Mouse (Mus musculus) heart, embryonic 14.5 days (tissue): ENCODE data around the gene Bahcc1. TPM values are rescaled to one million over a fixed set of nuclear protein-coding genes. Genes with fewer than 3 reads are reported as not detected.

Experiments used
- ATAC-seq: fragments of 200-750 bp; cut with Nextera tagmentation; 2 replicates; pipeline ENCODE4 v1.8.0; 2017; ENCODE audit warnings: low read depth, moderate TSS enrichment; ENCODE audit not compliant: insufficient number of reproducible peaks, insufficient read depth, low FRiP score
- H3K27ac ChIP-seq, 2 experiments: fragments of 200-500 bp in 1 of 2; fragments of 300-500 bp in 1 of 2; sonication (generic) in 1 of 2; replicated peaks in 1 of 2; 2 replicates each; pipeline ENCODE4 v1.5.1; 2012 to 2014; ENCODE audit warnings: low read depth in 2 of 2, low read length in 2 of 2, control low read depth in 1 of 2, mild to moderate bottlenecking in 1 of 2, mixed read lengths in 1 of 2; ENCODE audit not compliant: control insufficient read depth in 1 of 2, insufficient read depth in 1 of 2
- H3K27me3 ChIP-seq: fragments of 300-500 bp; sonication (generic); 2 replicates; pipeline ENCODE4 v1.6.1; 2014; ENCODE audit warnings: mild to moderate bottlenecking, low read length, control low read depth; ENCODE audit not compliant: control insufficient read depth, insufficient read depth
- H3K36me3 ChIP-seq: fragments of 300-500 bp; sonication (generic); 2 replicates; pipeline ENCODE4 v1.6.1; 2014; ENCODE audit warnings: mild to moderate bottlenecking, control low read depth, low read length, mixed read lengths; ENCODE audit not compliant: control insufficient read depth, insufficient read depth
- H3K4me1 ChIP-seq, 2 experiments: fragments of 200-500 bp in 1 of 2; fragments of 300-500 bp in 1 of 2; sonication (generic) in 1 of 2; 2 replicates each; pipeline ENCODE4 v1.6.1; 2012 to 2014; ENCODE audit warnings: low read length in 2 of 2, control low read depth in 1 of 2, mixed read lengths in 1 of 2; ENCODE audit not compliant: control insufficient read depth in 2 of 2, insufficient read depth in 2 of 2
- H3K4me2 ChIP-seq: fragments of 300-500 bp; sonication (generic); 2 replicates; pipeline ENCODE4 v1.6.1; 2014; ENCODE audit warnings: mild to moderate bottlenecking, low read length
- H3K4me3 ChIP-seq, 2 experiments: fragments of 200-500 bp in 1 of 2; fragments of 300-500 bp in 1 of 2; sonication (generic) in 1 of 2; 2 replicates each; pipeline ENCODE4 v1.5.1; 2012 to 2014; ENCODE audit warnings: low read length in 2 of 2, mild to moderate bottlenecking in 2 of 2, control low read depth in 1 of 2, low read depth in 1 of 2, moderate library complexity in 1 of 2; ENCODE audit not compliant: control insufficient read depth in 1 of 2, insufficient read depth in 1 of 2
- H3K9ac ChIP-seq: fragments of 300-500 bp; sonication (generic); 2 replicates; pipeline ENCODE4 v1.6.1; 2014; ENCODE audit warnings: mild to moderate bottlenecking, low read length
- H3K9me3 ChIP-seq: fragments of 300-500 bp; sonication (generic); 2 replicates; pipeline ENCODE4 v1.6.1; 2016; ENCODE audit warnings: low read length, control low read depth; ENCODE audit not compliant: control insufficient read depth
- WGBS: fragments of 180-500 bp; shearing (Covaris S2); extraction: QIAGEN DNeasy Blood & Tissue Kit; methylation state at CpG from one replicate; pipeline ENCODE4 v1.1.7; 2014; 5-methylcytosine and 5-hydroxymethylcytosine counted together
- polyA plus RNA-seq: library from polyadenylated mRNA; unstranded; fragments of >200 nt; fragmentation: Nextera tagmentation; extraction: Ambion mirVana; gene quantifications from 2 replicates; pipeline ENCODE4 v1.2.1, GENCODE M21; 2014

Gene Bahcc1
- polyA plus RNA-seq, 1 experiment from 2014 or later: 9.1 TPM

DNA sequence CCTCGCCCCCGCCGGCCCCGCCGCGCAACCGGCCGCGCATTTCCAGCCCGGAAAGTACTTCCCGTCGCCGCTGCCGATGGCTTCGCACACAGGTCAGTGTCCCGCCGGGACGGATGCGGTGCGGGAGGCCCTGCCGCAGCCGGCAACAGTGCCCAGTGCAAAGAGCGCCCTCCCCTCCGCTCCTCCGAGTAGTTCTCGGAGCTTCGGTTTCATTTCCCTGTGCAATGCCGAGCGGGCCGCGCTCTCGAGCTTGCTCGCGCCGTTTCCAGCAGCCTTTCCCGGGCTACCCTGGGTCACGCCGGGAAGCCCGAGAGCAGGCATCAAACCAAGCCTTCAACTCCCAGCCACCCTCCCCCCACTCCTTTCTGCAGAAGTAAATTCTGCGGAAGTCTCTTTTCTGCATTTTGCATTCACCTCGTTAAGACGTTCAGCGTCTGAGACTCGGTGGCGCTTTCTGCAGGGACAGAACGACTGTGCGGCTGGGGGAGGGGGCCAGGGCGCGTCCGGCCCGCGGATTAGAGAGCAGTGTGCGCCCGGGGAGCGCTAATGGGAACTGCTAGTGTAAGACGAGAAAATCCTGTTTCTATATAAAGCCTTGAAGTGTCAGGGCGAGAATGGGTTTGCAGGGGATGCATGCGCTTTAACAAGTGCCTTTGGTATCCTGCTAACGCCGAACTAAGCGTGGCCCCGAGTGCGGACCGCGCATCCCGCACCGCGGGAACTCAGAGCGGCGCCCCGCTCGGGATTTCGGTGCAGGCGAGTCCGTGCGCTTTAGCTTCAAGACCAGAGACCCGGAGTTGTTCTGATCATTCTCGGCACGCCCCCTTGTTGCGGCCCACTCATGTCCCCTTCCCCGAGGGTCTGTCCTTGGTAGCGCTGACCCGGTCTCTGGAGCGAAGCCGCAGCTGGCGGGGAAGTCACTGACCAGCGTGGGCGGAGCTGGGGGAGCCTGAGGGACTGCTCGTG, 4.7 kb downstream of the Bahcc1 start:
- H3K27me3 ChIP-seq: no peaks in the 10 kb centered on the region
- H3K4me2 ChIP-seq: peak overlapping the region; percentile 99
- no peak for ATAC-seq
- peak overlapping the region; percentile 83 to 93 for H3K4me3 ChIP-seq
- H3K4me1 ChIP-seq: peaks cover 27 to 45% of the 10 kb centered on the region in 2 experiments
- 1% methylated on average over 89 of the region's 89 CpGs for WGBS
- no peaks in the 10 kb centered on the region for H3K36me3 ChIP-seq
- H3K27ac ChIP-seq: peak overlapping the region; percentile 71 to 92
- H3K9me3 ChIP-seq: no peaks in the 10 kb centered on the region
- peak overlapping the region; percentile 100 for H3K9ac ChIP-seq

DNA sequence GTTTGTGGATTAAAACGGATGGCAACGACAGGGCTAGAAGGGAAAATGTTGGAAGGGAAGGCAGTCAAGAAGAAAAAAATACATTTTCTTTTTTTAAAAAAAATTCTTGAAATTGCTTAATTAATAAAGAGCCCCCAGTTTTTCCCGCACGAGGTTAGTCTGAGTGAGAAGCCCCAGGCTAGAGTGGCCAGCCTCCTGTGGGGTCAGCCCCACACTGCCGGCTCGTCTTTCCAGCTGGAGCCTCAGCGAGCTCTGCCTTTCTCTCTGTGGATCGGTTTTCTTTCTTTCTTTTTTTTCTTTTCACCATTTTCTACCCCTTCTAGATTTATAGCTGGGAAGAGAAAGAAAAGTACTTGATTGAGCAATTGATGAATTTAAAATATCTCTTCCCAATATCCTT, 5.6 kb downstream of the Bahcc1 start:
- WGBS: 17% methylated on average over 8 of the region's 8 CpGs
- H3K36me3 ChIP-seq: no peaks in the 10 kb centered on the region
- H3K4me3 ChIP-seq: peak overlapping the region in 1 of 2 experiments; percentile 93; a peak in 2 of 4 replicates
- H3K4me1 ChIP-seq: peaks cover 36 to 54% of the 10 kb centered on the region in 2 experiments
- no peaks in the 10 kb centered on the region for H3K27me3 ChIP-seq
- H3K27ac ChIP-seq: peak overlapping the region; percentile 56 to 92; a peak in 3 of 4 replicates
- ATAC-seq: no peak
- H3K4me2 ChIP-seq: peak overlapping the region; percentile 99
- peak overlapping the region; percentile 100 for H3K9ac ChIP-seq
- H3K9me3 ChIP-seq: no peaks in the 10 kb centered on the region

DNA sequence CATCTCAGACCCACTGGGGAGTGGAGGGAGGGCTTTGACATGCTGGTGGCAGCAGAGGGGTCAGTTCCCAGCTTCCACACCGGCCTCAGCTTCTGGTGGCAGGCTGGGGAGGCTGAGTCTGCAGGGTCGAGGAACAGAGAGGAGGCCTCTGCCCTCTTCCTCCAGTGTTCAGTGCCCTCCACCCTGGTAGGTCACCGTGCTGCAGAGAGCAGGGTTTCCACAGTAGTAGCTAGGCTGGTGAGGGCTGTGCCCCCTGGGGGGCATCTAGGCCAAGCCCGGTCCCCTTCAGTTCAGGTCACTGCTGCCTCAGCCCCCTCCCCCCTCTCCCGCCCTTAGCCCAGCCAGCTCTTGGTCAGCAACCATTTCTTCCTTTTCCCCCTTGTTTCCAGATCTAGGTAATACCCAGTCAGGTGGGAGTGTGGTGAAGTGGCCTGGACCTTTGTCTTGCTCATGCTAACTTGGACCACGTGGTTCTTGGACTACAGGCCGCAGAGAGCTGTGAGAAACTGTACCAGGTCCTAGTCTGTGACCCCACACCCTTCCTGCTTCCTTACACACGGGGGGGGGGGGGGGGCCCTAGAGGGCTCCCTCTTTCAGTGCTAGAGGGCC, 6.1 kb downstream of the Bahcc1 start:
- Histone ChIP-seq H3K36me3 (no peaks in the 10 kb centered on the region), H3K27me3 (no peaks in the 10 kb centered on the region), H3K9ac (peak overlapping the region; percentile 100), H3K27ac (peak overlapping the region; percentile 81 to 92), H3K9me3 (no peaks in the 10 kb centered on the region), H3K4me2 (peak overlapping the region; percentile 99), H3K4me3 (peak overlapping the region in 1 of 2 experiments; percentile 93; a peak in 2 of 4 replicates), H3K4me1 (peaks cover 37 to 58% of the 10 kb centered on the region in 2 experiments)
- ATAC-seq: peak; percentile 10
- 13% methylated on average over 7 of the region's 8 CpGs for WGBS

DNA sequence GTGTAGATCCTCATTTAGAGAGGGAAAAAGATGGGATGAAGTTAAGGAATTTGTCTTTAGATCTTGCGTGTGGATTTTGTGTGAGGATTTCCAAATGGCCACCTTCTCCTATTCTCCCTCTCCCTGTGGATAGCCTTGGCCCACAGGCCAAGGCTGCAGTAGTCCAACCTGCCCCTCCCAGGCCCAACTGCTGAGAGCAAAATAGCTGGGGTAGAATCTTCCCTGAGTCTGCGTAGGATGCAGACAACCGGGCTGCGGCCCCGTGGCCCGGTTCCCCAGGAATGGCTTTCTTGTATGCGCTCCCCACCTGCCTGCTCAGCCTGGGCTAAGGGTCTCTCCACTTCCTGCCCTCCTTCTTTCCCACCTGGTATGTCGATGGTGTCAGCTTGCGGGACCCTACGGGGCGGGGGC, 6.8 kb downstream of the Bahcc1 start:
- Histone ChIP-seq H3K36me3 (no peaks in the 10 kb centered on the region), H3K27me3 (no peaks in the 10 kb centered on the region), H3K9me3 (no peaks in the 10 kb centered on the region), H3K27ac (peak overlapping the region; percentile 81 to 92), H3K4me3 (peak overlapping the region in 1 of 2 experiments; percentile 24; a peak in 2 of 4 replicates), H3K9ac (peak overlapping the region; percentile 100), H3K4me2 (peak overlapping the region; percentile 99), H3K4me1 (peaks cover 37 to 58% of the 10 kb centered on the region in 2 experiments)
- WGBS: 20% methylated on average over 8 of the region's 11 CpGs
- no peak for ATAC-seq

DNA sequence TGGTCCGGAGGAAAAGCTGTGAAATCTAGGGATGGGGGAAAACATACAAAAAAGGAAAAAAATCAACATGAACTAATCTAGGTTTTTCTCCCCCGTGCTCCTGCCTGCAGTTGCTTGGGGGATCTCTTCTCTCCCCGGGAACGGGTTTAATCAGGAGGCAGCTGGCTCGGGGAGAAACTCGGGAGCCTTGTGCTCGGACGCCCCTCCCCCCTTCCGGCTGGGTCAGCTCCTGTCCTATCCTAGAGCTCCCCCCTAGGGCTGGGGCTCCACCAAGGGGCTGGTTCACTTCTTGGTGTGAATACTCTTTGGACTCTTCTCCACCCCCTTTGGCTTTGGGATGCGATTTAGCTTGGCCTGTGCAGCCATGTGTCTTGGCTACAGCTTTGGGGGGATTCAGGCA, 7.5 kb downstream of the Bahcc1 start:
- no peaks in the 10 kb centered on the region for H3K27me3 ChIP-seq
- H3K4me1 ChIP-seq: peaks cover 38 to 62% of the 10 kb centered on the region in 2 experiments
- H3K27ac ChIP-seq: peak overlapping the region; percentile 81 to 92
- H3K36me3 ChIP-seq: no peaks in the 10 kb centered on the region
- WGBS: 0% methylated on average over 10 of the region's 10 CpGs
- peak overlapping the region; percentile 99 for H3K4me2 ChIP-seq
- no peaks in the 10 kb centered on the region for H3K9me3 ChIP-seq
- H3K9ac ChIP-seq: peak overlapping the region; percentile 100
- peak; percentile 33 for ATAC-seq
- H3K4me3 ChIP-seq: peak overlapping the region in 1 of 2 experiments; percentile 24; a peak in 2 of 4 replicates

DNA sequence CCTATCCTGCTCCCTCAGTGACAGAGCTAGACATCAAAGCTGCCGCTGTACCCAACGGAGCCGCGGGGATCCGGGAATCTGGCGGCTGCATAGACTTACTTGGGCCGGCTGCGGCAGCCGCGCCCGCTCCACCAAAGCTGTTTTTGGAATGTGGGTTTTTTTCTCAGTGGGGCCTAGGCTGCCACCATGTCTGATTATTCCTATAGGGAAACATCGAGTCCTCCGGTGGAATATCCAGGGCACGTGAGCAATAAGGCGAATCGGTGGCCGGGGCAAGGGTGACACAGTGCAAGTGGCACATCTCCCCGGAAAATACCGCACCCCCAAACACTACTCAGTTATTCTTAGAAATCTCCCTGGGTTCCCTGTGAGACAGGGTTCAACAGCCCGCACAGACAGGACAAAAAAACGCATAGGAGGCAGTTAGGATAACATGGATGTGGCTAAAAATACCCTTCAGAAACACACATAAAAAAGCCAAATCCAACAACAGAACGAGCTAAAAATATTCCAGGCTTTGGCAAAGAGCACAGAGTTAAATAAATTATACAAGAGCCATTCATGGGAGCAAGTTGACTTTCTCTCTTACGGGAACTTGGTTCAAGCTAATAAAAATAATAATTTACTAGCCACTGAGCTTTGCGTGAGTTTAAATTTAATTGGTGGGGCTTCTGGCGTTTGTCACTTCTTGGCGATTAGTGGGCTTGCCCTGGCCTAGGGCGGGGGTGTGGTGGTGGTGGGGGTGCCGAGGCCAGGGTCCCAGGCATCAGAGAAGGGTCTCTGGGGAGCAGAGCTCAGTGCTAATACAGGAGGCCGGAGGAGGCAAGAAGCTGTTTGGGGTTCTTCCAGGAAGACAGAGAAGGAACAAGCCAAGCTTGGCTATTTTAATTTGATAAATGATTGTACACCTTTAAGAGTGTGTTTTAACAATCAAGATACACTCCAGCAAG, 8.5 kb downstream of the Bahcc1 start:
- Histone ChIP-seq H3K27me3 (no peaks in the 10 kb centered on the region), H3K36me3 (no peaks in the 10 kb centered on the region), H3K4me2 (peak overlapping the region; percentile 99), H3K4me3 (peak overlapping the region; percentile 5 to 24; a peak in 3 of 4 replicates), H3K9me3 (no peaks in the 10 kb centered on the region), H3K27ac (peak overlapping the region; percentile 86 to 92), H3K9ac (peak overlapping the region; percentile 100), H3K4me1 (peaks cover 38 to 64% of the 10 kb centered on the region in 2 experiments)
- WGBS: 9% methylated on average over 29 of the region's 29 CpGs
- no peak for ATAC-seq
